Mouse (Mus musculus) ES-Bruce4 (cell line): Measurements from ENCODE around the gene Vat1. TPM values are rescaled to one million over a fixed set of nuclear protein-coding genes. Genes with fewer than 3 reads are reported as not detected.
"Not testable (repeated sequence)": the region's sequence is repeated elsewhere in the genome, so short reads cannot be mapped to it uniquely, and the experiment has no call there.

Source experiments
- H3K27ac ChIP-seq: 2 replicates; pipeline ENCODE4 v1.5.1; 2012; ENCODE audit warnings: low read length, inconsistent platforms; ENCODE audit not compliant: insufficient read depth
- H3K27me3 ChIP-seq: 2 replicates; pipeline ENCODE4 v1.6.1; 2012; ENCODE audit warnings: mild to moderate bottlenecking, low read length, inconsistent platforms; ENCODE audit not compliant: control insufficient read depth, poor library complexity, insufficient read depth, severe bottlenecking
- H3K36me3 ChIP-seq: 2 replicates; pipeline ENCODE4 v1.6.1; 2012; ENCODE audit warnings: inconsistent platforms, mild to moderate bottlenecking, low read length, moderate library complexity; ENCODE audit not compliant: control insufficient read depth, poor library complexity, insufficient read depth, severe bottlenecking
- H3K4me1 ChIP-seq: one replicate; pipeline ENCODE4 v1.8.1; 2011; ENCODE audit warnings: low read length; ENCODE audit not compliant: control insufficient read depth, insufficient read depth
- H3K4me3 ChIP-seq: 2 replicates; pipeline ENCODE4 v1.5.1; 2011; ENCODE audit warnings: low read depth, mild to moderate bottlenecking, low read length
- H3K9ac ChIP-seq: 2 replicates; pipeline ENCODE4 v1.6.1; 2012; ENCODE audit warnings: low read depth, mild to moderate bottlenecking, inconsistent platforms; ENCODE audit not compliant: poor library complexity, severe bottlenecking
- H3K9me3 ChIP-seq: replicated peaks from 2 replicates; pipeline ENCODE4 v1.6.1; 2012; ENCODE audit warnings: mild to moderate bottlenecking, low read length, inconsistent platforms; ENCODE audit not compliant: control insufficient read depth, poor library complexity, insufficient read depth, severe bottlenecking
- CTCF ChIP-seq: IDR thresholded peaks from one replicate; pipeline ENCODE4 v1.8.1; 2011; ENCODE audit warnings: low read depth, low read length
- EP300 ChIP-seq: IDR thresholded peaks from 2 replicates; pipeline ENCODE4 v1.6.1; 2011; ENCODE audit warnings: low read depth, low read length; ENCODE audit not compliant: insufficient read depth
- POLR2A ChIP-seq: IDR thresholded peaks from one replicate; pipeline ENCODE4 v1.8.1; 2011; ENCODE audit warnings: low read length; ENCODE audit not compliant: insufficient read depth
- polyA plus RNA-seq: library from polyadenylated mRNA; stranded (reverse); fragments of >200 nt; gene quantifications from 2 replicates; pipeline ENCODE4 v1.2.4, GENCODE M21; 2011; ENCODE audit warnings: low read depth; ENCODE audit not compliant: missing spikeins, insufficient read depth, insufficient read length

Gene Vat1
- polyA plus RNA-seq, 1 experiment = 91.2 TPM

- no peaks in the 10 kb centered on the region for H3K9me3 ChIP-seq
- peaks cover 29% of the 10 kb centered on the region for H3K36me3 ChIP-seq
- peak within 1 kb of the TSS; percentile 36 for H3K27ac ChIP-seq
- H3K9ac ChIP-seq = peak within 1 kb of the TSS; percentile 92
- H3K4me1 ChIP-seq = no peaks in the 10 kb centered on the region
- H3K27me3 ChIP-seq = no peaks in the 10 kb centered on the region
- peak; percentile 60; the same call in 1 of the 2 replicates for TF ChIP-seq EP300
- peak; percentile 42 for TF ChIP-seq POLR2A
- TF ChIP-seq CTCF = peak; percentile 63
- H3K4me3 ChIP-seq = peak within 1 kb of the TSS; percentile 99
Observed at GRCm38 (mm10) chr11:101442127-101442693, 23.8 kb downstream of the Vat1 start, which contains the start of gene Rpl27. TSS of gene Rpl27 (plus strand) at chr11:101442298.

- H3K9ac ChIP-seq, H3K4me1 ChIP-seq, H3K27me3 ChIP-seq, H3K9me3 ChIP-seq, H3K27ac ChIP-seq: not testable (repeated sequence)
- H3K36me3 ChIP-seq = peaks cover 29% of the 10 kb centered on the region
- H3K4me3 ChIP-seq = peak overlapping the region; percentile 40
Observed at GRCm38 (mm10) chr11:101441450-101442126, 24.4 kb downstream of the Vat1 start.

GRCm38 (mm10) chr11:101438006-101438405 is 28.0 kb downstream of the Vat1 start:
- not testable (repeated sequence) for H3K27ac ChIP-seq, H3K4me1 ChIP-seq

GRCm38 (mm10) chr11:101436916-101437315 is 29.1 kb downstream of the Vat1 start:
- no peak overlapping the region for H3K27ac ChIP-seq
- no peaks in the 10 kb centered on the region for H3K9me3 ChIP-seq
- TF ChIP-seq POLR2A (no peak), CTCF (no peak), EP300 (no peak)
- H3K4me3 ChIP-seq = no peak overlapping the region
- H3K9ac ChIP-seq = no peak overlapping the region
- 0 out of 2 replicates have a peak, but pooled peaks cover 2% of the 10 kb centered on the region for H3K36me3 ChIP-seq
- no peaks in the 10 kb centered on the region for H3K27me3 ChIP-seq
- peaks cover 3% of the 10 kb centered on the region for H3K4me1 ChIP-seq

More at GRCm38 (mm10) chr11:101438006-101438405, 28.0 kb downstream of the Vat1 start:
- not testable (repeated sequence) for H3K36me3 ChIP-seq, H3K4me3 ChIP-seq, H3K9ac ChIP-seq, H3K27me3 ChIP-seq, H3K9me3 ChIP-seq

- Histone ChIP-seq H3K27ac (no peak overlapping the region), H3K4me3 (no peak overlapping the region), H3K27me3 (no peaks in the 10 kb centered on the region), H3K9me3 (no peaks in the 10 kb centered on the region), H3K4me1 (peaks cover 3% of the 10 kb centered on the region), H3K36me3 (0 out of 2 replicates have a peak, but pooled peaks cover 2% of the 10 kb centered on the region), H3K9ac (no peak overlapping the region)
- TF ChIP-seq EP300 = no peak
- no peak for TF ChIP-seq POLR2A
- TF ChIP-seq CTCF = no peak
Observed at GRCm38 (mm10) chr11:101435831-101436230, 30.2 kb downstream of the Vat1 start.

- Histone ChIP-seq H3K36me3 (0 out of 2 replicates have a peak, but pooled peaks cover 2% of the 10 kb centered on the region), H3K4me3 (no peak overlapping the region), H3K9me3 (no peaks in the 10 kb centered on the region), H3K27me3 (no peaks in the 10 kb centered on the region), H3K27ac (no peak overlapping the region), H3K4me1 (peaks cover 3% of the 10 kb centered on the region), H3K9ac (no peak overlapping the region)
- no peak for TF ChIP-seq CTCF
- no peak for TF ChIP-seq POLR2A
- TF ChIP-seq EP300 = no peak
Observed at GRCm38 (mm10) chr11:101433396-101433795, 32.6 kb downstream of the Vat1 start.
